Mouse (Mus musculus) megakaryocyte, embryonic 14.5 days (primary cell): Measurements from ENCODE around the gene Nars2.

ENCODE experiments used
- FLI1 ChIP-seq: IDR thresholded peaks from 2 replicates; pipeline ENCODE4 v1.6.1; 2012; ENCODE audit warnings: low read length, inconsistent platforms, mixed read lengths
- GATA1 ChIP-seq: IDR thresholded peaks from 3 replicates; pipeline ENCODE4 v1.6.1; 2012; ENCODE audit warnings: mixed read lengths, low read length, inconsistent platforms, borderline replicate concordance

- TF ChIP-seq GATA1, result no peak
- no peak for TF ChIP-seq FLI1
Measured at GRCm38 (mm10) chr7:97081959-97082218, 130.6 kb downstream of the Nars2 start.
